Mouse (Mus musculus) layer of hippocampus, adult 18-20 months (tissue): ENCODE measurements at regions not wholly inside any gene's neighbourhood (a gene's known extent, or its start where the extent isn't known, plus 50 kb on each side); places are given as distances from the start of the nearest gene placed in this dataset.

ENCODE experiments used
- DNase-seq, 2 experiments: peaks; one replicate each; pipeline ENCODE4 v3.0.0; 2022; ENCODE audit warnings: low spot score in 2 of 2

DNA sequence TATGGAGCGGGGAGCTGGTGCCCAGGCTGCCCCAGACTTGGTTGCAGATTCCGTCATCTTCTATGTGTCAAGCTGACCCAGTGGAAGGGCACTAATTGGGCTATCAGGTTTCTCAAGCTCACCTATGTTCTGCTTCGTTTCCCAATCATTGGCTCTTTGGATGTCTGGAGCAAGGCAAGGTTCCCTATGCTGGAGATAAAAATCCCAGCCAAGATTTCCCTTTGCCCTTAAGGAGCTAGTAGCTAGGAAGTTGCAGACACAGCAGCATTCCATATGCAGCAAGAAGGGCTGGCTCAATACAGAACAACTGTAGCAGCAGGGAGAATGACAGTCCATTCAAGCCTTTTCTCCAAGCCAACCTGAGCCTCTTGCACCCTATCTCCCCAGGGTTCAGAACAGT, 159.2 kb upstream of the Zfp706 start:
- no peak for DNase-seq

DNA sequence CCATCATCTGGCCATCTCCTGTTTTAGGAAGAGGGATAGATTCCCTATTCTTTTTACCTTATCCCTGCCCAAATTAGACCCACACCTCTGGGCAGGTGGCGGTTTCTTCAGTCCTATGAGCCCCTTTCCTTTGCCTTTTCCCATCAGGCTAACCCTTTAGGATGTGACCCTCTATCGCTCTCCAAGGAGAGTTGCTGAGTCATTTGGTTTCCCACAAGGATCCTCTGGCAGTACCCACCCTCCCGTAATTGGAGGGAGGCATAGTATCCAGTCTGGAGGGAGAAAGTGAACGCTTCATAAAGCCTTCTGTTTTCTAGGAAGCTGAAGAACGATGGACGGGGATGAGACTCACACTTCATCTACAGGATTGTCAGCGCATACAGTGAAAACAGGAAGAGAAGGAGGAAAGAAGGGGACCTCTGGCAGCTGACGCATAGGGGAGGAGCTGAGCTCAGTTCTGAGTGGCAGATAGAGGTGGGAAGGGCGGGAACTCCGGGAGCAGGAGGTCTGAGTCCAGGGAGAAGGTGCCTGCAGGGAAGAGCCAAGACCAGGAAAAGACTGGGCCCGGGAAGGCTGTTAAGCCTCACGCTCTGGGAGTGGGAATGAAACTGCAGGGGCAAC, 158.4 kb upstream of the Zfp706 start:
- DNase-seq: no peak

DNA sequence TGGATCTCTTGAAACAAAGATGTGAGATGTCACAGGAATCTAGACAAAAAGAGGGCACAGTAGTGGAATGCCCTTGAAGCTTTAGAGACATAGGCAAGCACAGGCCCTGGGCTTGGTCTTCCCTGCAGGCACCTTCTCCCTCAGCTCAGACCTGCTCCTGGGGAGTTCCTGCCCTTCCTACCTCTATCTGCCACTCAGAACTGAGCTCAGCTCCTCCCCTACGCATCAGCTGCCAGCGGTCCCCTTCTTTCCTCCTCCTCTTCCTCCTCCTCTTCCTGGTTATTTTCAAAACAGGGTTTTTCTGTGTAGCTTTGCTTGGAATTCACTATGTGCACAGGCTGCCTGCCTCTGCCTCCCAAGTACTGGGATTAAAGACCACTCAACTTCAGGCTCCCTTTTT, 157.6 kb upstream of the Zfp706 start:
- no peak for DNase-seq

DNA sequence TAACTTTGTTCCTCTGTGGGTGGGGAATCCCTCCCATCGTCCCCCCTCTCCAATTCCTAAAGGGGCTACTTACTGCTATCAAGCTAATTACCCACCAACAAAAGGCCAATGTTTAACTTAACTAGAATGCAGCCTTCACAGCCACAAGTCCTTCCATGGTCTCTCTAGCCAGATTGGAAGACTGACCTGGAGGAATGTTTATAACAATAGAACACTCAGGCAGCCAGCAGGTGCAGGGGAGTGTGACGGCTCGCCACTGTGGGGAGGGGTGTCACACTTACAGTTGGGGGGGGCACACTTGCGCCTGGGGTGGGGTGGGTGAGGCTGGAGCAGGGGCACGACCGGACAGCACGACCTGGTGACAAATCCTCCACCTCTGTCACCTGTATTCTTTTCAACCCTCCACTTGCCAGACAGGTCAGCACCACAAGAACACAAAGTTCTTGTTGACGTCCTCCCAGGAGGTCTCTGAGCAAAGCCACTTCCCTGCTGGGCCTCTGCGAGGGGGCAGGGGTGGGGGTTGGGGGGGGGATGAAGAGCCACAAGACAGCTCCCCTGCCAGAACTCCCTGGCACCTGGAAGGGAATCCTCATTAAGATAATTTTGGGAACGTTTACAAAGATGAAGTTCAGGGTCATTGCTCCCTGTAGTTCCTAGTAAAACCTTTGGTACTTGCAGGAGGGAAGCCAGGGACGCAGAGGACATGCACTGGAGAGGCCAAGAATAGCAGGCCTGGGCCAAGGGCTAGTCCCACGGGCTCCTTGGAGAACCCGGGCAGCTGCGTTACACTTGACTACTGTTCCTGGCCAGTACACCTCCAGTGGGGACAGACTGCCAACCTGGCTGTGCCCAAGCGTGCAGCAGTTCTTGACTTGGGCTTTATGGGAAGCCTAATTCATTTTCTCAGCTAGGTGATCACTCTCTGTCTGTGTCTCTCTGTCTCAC, 156.9 kb upstream of the Zfp706 start:
- DNase-seq: no peak

DNA sequence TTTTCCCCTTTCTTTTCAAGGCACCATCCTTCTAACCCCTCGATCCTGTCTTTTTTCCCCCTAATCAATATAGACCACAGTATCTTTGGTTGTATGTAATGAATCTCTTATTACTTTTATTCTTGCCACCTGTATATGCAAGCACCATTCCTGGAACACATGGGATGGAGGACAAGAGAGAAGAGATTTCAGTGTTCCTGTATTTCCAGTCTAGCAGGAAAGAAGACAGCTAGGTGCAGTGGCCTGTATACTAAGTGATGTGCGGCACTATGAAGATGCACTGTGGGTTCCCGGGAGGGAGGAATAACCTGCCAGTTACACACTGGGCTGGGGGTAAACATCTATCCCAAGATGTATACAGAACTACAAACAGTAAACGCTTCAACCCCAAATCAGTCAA, 152.4 kb upstream of the Zfp706 start:
- DNase-seq: no peak

DNA sequence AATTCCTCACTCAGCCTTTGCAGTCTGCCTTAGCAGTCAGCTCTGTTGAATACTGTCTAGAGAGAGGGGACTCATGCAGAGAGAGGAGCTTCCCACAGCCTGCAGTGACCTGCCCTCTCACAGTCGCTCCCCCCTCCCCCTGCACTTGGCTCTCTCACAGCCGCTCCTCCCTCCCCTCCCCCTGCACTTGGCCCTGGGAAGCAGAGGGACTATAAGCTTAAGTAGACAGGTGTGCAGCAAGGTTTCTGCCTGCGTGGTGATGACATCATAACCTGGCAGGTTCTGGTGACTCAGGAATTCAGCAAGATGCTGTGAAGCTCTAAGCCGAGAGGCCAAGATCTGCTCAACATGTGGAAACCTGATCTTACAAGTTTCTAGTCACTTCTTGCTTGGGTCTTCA, 151.8 kb upstream of the Zfp706 start:
- no peak for DNase-seq

DNA sequence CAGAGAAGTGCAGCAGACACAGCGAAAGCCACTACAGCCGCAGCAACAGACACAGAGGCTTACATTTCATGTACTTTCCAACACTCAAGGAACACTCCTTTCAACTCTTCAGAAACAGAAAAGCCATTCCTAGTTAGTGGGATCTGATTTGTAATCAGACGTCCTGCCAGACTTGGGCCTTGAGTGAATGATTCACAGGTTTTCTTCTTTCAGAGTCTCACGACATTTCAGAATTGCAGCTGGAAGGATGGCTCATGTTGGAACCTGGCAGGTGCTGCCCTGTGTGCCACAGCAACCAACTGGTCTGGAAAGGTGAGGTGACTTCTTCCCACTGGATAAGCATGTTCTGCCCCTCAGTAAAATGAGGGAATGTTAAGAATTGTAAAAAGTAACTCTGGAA, 149.8 kb upstream of the Zfp706 start:
- no peak for DNase-seq

DNA sequence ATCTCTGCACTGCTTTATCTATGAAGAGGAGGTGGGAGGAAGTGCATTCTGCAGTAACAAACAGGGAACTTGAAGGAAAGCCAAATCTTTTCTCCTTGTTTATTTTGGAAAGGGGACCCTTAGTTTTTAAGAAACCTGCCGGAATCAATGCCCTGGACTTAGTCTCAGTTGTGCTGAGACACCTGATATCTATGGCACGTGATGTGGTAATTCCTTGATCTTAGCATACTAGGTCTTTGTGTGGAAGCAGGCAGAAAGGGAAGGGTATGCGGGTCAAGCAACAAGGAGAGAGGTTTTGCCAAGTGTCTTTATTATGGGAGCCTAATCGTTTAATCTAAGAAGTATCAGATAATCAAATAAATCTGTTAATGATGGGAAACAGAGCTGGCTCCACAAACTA, 147.4 kb upstream of the Zfp706 start:
- DNase-seq: no peak

DNA sequence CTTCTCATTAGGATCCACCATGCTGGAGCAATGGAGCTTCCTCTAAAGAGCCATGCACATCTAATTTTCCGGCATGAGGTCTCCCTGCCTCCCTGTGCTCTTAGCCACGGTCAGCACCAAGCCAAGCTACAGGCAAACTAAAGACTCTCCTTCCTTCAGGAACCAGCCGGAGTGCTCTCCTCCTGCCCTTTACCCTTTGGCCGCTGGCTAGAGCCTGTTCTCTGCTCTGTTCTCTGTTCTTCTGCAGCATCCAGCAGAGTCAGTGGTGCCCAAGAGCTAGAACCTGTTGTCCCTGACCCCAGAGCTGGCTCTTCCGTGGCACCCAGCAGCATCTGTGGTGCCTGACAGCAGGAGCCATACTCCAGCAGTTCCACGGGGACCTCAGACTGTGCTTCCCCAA, 145.6 kb upstream of the Zfp706 start:
- no peak for DNase-seq

DNA sequence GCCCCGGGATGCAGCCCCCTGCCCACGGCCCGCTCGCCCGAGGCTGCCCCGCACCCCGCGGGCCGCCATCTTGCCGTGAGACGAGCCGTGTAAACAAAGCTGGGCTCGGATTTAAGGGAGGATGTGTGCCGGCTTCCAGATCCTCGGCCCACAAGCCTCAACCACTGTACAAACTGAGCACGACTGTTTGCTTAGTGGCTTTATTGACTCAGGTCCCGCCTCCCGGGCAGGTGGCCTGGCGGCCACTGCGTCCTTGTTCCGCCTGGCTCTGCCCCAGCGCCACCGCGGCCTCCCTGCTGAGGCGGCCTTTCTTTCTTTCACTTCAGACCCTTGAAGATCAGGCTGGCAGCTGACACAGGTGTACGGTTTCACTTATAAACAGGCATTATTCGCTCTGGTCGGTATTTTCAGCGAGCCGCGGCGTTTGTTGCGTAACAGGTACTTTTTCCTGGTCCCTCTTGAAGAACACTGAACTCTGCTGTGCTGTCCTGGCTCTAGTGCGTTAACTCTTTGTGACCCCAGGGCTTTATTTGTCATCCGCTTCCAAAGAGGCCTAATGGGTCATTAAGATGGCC, 128.1 kb upstream of the Zfp706 start:
- DNase-seq: peak in 1 of 2 experiments; percentile 59

DNA sequence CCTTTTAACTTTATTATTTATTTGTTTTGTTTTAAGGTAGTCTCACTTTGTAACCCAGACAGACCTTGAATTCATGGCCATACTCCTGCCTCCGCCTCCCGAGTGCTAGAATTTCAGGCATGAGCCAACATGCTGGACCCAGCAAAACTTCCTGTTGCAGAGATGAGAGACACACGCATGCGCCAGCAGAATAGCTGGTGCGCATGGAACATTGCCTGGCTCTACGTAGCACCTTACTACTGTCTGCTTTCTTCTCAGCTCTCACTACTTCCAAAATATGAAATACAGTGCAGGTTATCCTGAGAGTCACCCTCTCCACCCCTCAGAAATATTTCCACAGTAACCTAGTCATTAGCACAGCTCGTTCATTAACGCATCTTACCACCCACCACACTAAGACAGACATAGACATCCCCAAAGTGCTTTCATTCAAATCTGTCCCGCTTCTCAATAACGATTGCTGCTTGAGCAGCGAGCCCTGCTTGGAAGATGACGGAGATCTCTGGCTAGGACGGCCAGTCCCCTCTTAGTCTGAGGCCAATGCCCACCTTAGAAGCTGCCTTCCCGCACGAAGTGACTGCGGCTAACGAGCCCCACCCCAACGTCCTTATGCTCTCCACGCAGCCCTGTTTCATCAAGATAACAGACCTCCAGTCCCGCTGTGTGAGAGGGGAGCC, 127.5 kb upstream of the Zfp706 start:
- peak in 1 of 2 experiments; percentile 75 for DNase-seq

DNA sequence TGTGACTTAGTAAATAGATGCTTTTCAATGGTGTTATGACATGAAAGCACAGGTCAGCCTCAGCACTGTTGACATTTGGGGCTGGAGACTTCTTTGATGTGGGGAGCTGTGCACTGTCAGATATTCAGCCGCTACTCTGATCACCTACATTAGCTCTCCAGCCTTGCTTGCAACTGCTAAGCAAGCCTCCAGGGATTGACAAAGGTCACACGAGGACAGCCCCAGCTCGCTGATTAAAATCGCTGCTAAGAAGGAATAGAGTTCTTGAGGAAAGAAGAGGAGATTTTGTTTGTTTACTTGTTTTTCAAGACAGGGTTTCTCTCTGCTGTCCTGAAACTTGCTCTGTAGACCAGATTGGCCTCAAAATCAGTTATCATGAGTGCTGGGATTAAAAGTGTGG, 126.8 kb upstream of the Zfp706 start:
- no peak for DNase-seq

DNA sequence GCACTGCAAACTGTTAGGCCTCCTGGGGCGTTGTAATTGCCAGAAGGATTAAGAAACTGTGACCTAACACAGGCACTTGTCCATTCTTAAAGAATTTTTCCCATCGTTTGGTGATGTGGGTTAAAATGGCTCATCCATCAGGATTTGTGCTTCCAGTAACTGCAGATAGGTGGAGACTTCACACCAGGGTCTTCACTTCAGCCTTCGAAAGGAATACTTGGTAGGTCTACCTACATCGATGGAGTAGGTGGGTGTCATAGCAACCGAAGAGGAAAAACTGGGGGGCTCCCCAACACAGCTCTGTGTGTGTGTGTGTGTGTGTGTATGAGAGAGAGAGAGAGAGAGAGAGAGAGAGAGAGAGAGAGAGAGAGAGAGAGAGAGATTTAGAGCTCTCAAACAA, 126.3 kb upstream of the Zfp706 start:
- peak in 1 of 2 experiments; percentile 28 for DNase-seq

DNA sequence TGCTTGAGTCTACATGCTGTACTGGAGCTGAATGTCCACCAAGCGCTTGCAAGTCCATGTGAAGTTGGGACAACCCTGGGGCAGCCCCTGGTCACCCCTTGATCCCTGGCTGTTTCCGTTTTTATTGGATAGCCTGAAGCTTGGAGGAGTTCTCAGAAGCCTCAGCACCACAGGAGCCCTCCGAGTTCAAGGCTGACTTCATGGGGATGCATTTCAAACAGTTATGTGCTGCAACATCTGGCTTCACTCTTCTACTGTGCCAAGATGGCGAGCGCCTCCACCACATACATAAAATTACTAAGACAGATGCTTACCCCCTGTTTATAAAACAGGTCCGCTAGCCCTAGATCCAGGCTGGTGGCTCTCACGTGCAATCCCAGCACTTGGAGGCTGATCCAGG, 120.1 kb upstream of the Zfp706 start:
- DNase-seq: no peak

DNA sequence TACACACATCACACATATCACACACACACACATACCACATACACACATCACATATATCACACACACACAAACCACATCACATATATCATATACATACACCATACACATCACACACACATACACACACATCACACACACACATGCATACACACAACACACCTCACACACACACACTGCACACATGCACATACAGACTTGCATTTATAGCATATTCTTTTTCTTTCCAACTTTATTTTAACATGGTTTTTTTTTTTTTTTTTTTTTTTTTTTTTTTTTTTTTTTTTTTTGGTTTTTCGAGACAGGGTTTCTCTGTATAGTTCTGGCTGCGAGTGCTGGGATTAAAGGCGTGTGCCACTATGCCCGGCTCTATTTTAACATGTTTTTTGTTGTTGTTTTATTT, 119.6 kb upstream of the Zfp706 start:
- DNase-seq: no peak

DNA sequence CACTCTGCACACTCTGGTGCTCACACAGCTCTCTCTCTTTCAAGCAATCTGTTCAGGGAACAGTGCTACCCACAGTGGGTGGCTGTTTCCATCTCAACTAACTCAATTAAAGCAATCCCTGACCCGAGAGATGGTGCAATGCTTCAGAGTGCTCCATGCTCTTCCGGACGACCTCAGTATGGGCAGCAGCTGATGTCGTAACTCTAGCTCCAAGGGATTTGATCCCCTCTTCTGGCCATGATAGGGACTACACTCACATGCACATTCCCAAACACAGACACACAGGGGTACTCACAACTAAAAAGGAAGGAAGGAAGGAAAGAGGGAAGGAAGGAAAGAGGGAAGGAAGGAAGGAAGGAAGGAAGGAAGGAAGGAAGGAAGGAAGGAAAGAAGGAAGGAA, 118.2 kb upstream of the Zfp706 start:
- no peak for DNase-seq

DNA sequence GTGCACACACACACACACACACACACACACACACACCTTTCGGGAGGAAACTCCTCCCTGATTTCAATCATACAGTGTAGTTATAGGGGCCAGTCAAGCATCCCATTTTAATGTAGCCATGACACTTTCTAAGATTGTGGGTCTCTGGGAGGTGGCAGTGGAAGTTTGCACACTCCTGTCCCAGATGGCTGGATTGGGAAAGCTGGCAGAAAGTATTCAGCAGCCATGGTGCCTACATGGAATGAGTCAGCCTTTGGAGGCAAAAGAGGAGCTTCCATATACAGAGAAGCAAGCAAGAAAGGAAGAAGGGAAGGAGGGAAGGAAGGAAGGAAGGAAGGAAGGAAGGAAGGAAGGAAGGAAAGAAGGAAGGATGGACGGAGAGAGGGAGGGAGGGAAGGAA, 117.4 kb upstream of the Zfp706 start:
- peak in 1 of 2 experiments; percentile 67 for DNase-seq

DNA sequence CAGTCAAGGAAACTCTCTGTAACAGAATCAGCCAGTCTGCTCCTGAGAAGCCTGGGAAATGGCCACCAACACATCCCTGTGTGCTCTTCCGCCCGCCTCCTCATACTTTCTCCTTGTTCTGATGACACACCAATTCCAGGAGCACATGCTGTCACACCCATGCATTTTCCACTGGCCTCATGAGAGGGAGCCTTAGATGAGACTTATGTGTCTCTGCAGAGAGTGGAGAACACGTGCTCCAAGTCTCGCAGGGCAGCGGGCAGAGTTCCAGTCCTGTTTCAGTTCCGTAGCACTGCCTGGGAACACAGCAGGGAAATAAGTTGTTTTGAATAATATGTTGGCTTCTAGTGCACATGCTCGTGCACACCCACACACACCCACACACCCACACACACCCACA, 116.7 kb upstream of the Zfp706 start:
- peak in 1 of 2 experiments; percentile 69 for DNase-seq

DNA sequence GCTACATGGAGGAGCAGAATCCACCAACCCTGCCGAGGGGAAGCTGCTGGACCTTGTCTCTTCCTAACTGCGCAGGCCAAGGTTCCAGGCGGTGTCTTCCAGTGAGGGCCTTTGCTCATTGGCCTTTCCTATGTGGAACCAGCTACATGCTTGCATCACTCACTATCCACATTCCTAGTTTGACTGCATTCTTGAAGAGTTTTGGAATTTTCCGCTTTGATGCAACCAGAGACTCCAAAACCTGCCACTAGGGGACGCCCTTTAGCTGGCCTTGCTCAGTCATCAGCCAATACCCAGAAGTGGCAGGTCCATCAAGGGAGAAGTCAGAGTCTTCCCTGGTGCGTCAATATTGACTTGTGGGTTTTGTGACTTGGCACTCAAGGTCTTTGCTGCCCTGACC, 112.8 kb upstream of the Zfp706 start:
- DNase-seq: peak; percentile 82 to 96

DNA sequence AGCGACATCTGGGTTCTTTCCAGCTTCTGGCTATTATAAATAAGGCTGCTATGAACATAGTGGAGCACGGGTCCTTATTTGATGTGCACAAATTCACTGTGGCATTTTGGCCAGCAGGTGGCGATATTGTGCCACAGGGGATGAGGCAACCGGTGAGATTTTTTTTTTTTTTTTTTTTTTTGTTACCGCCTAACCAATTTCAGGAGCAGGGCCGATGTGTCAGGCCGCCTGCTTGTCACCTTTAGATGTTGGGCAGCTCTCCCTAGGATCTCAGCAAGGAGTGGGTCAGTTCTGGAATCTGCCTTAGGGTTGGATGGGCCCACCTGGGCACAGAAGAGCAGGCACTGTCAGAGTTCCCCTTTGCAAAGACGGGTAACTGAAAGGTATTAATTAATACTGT, 106.5 kb upstream of the Zfp706 start:
- DNase-seq: peak in 1 of 2 experiments; percentile 75

DNA sequence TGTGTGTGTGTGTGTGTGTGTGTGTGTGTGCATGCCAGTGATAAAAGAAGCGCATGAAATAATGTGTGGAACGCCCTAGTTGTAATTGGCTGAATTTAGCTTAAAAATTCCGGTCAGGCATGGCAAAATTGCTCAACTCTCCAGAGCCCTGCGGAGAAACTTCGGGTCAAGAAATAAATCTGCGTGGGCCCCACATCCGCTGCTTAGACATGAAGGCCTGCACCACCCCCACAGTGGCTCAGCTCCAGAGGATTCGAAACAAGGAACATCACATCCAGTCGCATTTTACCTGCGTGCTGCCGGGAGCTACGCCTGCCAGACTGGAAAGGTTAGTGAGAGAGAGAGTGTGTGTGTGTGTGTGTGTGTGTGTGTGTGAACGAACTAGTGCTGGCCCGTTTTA, 102.9 kb upstream of the Zfp706 start:
- no peak for DNase-seq

DNA sequence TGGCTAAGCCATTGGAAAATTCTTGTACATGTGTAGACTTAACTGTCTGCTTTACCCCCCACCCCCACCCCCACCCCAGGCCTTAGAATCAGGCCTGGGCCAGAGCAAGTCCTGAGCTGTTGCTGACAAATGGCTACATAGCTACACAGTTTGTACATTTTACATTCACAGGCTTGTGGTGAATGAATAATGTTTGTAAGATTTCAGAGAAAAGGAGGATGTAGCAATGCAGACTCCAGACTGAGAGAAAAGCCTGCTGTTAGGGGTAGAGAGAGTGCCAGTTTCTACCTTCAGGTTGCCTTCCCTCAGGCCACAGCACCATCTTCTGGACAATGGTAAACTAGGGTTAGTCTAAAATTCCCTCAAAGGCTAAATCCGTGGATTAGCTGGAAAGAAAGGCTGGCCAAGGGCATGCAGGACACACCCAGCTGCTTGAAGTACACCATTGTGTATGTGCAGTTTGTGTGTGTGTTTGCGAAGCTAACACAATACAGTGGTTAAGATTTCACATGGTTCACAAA, 94.5 kb upstream of the Zfp706 start:
- DNase-seq: no peak
